Mouse (Mus musculus): ENCODE data around the gene Tex36.

Gene Tex36

DNA sequence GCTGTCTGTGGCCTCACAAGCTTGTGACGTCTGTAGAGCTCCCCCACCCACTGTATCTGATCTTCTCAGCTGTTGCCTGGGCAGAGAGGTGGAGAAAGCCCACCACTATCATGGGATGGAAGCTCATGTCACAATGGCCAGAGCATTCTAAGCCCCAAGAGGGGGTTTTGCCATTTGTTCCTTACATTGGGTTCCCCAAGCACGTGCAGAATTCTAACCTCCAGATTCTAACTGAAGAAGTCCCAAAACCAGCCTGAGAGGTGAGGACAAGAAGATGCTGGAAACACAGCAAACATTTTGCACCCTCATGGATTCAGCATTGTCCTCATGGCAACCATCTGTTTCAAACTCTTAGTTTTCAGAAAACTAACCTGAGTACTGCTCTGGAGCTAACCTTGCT, at the start of gene Tex36:
TSS of gene Tex36 (minus strand) at position 101 of the 400 bp plus-strand sequence.
- in situ Hi-C loops (cut with MboI; ENCODE audit: low pct_unique_long_range_greater_than_20kb in 1 of 2, low sequenced_read_pairs in 2 of 2, unreplicated experiment in 1 of 2): no loop called here

DNA sequence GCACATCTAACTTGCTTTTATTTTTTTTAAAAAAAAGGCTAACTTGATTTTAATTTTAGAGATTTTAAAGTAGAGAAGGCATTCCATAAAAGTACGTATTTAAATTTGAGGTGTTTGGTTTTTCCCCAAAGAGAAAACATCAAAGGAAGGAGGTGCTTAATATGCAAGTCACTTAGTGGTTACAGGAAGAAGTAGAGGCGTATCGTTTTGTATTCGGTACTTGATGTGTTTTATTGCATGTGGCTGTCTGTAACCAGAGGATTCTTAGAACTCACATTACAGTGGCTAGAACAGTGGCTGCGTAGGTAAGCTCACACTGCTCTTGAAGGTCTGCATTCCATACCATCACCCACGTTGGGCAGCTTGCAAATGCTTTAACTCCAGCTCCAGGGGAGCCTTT, 43.8 kb upstream of the Tex36 start:
- in situ Hi-C loops (cut with MboI; ENCODE audit: low pct_unique_long_range_greater_than_20kb in 1 of 2, low sequenced_read_pairs in 2 of 2, unreplicated experiment in 1 of 2): no loop called here

DNA sequence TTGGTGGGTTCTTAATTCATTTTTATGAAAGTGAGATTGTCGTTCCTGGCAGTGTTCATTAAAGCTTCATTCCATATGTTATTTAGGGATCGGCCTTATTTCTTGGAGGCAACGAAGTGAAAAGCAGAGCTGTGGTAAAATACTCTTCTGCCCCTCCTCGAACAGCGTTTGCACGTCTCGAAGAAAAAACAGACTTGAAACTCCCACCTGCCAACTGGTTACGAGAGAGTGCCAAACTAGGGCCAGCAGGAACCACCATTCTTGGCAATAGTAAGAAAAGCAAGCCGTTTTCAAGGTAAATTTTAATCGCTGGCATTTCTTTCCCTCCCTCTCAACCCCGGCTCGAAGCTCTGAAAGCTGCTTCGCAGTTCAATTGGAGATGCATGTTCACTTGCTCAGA, 36.9 kb upstream of the Tex36 start:
- in situ Hi-C loops (cut with MboI; ENCODE audit: low pct_unique_long_range_greater_than_20kb in 1 of 2, low sequenced_read_pairs in 2 of 2, unreplicated experiment in 1 of 2): loop anchor here in 1 of 2 experiments (10.0 kb wide), 1 partner anchor 134 kb away; no protein-coding TSS in a partner anchor

DNA sequence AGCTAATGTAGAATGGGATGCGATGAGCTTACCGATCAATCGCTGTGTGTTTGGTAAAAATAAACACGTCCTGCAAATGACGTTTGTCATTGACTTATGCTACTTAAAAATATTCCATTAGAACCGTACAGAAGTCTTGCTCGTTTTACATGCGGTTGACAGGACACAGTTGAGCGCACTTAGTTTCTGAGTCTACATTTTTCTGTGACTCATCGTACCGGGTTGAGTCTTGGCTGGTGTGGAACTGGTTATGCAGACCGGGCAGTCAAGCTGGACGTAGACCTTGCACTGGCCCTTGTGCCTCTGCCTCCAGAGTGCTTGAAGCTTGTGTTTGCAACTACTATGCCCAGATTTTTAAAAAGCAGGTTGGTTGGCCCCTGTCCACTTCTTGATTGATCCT, 36.3 kb upstream of the Tex36 start:
- in situ Hi-C loops (cut with MboI; ENCODE audit: low pct_unique_long_range_greater_than_20kb in 1 of 2, low sequenced_read_pairs in 2 of 2, unreplicated experiment in 1 of 2): loop anchor here in 1 of 2 experiments (10.0 kb wide), 1 partner anchor 134 kb away; no protein-coding TSS in a partner anchor

DNA sequence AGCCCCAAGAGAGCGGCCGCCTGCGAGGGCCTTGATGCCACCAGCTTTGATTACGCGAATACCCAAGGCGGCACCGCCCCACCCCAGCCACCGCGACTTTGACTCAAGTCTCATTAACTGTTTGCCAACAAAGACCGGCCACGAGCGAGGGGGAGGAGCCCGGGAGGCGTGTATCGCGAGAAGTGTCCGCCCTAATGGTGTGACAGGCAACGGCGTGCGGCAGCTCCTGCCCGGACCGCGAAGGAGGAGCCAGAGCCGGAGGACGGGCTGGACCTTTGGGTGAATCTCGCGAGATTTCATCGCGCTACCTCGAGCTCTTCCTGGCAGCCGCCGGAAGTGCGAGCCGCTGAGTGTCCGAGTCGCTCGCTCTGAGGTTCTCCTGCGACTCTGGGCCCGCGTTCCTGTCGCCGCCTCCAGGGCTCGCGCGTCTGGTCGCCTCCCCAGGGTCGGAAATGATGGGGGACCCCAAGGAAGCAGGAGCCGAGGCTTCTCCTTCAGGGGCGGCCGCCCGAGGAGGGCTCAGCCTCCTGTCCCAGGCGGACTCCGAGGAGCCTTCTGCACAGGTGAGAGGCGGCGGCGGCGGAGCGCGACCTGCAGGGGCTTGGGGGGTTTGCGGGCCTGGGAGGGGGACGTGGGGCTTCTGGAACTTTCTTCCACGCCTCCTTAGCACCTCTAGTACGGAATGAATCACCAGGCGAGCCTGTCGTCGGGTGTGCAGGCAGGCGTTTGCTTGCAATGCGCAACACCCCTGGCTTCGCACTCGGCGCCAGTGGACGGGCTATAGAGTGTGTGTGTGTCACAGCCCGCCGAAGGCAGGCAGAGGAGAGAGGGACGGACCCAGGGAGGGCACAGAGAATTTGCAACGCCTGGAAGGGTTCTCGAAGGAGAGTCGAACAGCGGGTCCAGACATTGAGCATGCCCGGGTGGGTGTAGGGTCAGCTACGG, 35.7 kb upstream of the Tex36 start, which contains the start of gene Edrf1:
TSS of gene Edrf1 (plus strand) at position 183 of the 945 bp plus-strand sequence.
- in situ Hi-C loops (cut with MboI; ENCODE audit: low pct_unique_long_range_greater_than_20kb in 1 of 2, low sequenced_read_pairs in 2 of 2, unreplicated experiment in 1 of 2): loop anchor here in 1 of 2 experiments (10.0 kb wide), 1 partner anchor 133 kb away; no protein-coding TSS in a partner anchor

DNA sequence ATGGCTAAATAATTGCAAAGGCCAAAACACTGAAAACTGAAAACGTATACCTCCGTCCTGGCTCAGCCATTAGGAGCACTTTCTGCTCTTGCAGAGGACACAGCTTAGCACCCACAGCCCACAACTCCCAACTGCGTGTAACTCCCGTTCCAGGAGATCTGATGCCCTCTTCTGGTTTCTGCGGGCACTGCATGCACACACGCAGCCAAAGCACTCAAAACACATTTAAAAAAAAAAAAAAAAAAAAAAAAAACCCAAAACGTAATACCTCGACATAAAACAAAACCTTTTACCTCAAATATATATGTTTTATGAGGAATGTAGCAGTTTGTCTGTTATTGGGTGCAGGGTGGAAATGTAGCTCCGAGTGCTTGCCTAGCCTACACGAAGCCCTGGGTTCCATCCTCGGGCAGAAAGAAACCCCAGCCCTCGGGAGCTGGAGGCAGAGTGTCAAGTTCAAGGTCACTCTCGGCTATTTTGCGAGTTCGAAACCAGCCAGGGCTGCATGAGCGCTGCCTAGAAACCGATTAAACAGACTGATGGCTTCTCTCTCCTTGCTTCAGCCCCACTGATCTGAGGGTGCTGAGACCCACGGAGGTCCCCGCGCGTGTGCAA, 34.9 kb upstream of the Tex36 start:
- in situ Hi-C loops (cut with MboI; ENCODE audit: low pct_unique_long_range_greater_than_20kb in 1 of 2, low sequenced_read_pairs in 2 of 2, unreplicated experiment in 1 of 2): loop anchor here in 1 of 2 experiments (10.0 kb wide), 1 partner anchor 132 kb away; no protein-coding TSS in a partner anchor

DNA sequence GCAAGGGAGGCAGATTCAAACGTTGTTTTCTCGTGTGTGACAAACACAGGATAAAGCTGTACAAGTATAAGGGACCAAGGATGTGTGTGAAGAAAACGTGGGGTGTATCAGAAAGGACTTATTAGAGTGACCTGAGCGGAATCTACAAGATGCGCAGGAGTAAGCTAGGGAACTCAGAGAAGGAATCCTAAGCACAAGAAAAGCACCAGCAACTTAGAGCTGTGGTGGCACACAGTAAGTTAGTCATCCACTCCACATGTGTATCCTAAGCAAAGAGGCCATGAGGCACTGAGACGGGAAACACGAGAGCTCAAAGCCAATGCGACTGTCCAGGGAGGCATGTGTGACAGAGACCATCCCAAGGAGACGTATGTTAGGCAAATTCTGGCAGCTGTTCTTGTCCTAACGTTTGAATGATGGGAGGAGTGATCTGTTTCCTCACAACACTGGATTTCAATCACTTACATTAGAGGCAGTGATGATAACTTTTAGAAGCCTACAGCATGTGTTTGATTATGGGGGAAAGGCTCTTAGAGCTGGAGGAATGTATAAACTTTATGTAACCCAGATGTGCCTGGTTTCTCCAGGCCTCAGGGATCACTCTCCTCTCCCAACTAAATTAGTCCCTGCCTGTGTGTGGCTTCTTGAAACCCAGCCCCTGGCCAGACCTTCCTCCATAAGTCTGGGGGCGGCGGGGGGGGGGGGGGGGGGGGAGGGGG, 33.1 kb upstream of the Tex36 start:
- in situ Hi-C loops (cut with MboI; ENCODE audit: low pct_unique_long_range_greater_than_20kb in 1 of 2, low sequenced_read_pairs in 2 of 2, unreplicated experiment in 1 of 2): loop anchor here in 1 of 2 experiments (10.0 kb wide), 1 partner anchor 130 kb away; no protein-coding TSS in a partner anchor

DNA sequence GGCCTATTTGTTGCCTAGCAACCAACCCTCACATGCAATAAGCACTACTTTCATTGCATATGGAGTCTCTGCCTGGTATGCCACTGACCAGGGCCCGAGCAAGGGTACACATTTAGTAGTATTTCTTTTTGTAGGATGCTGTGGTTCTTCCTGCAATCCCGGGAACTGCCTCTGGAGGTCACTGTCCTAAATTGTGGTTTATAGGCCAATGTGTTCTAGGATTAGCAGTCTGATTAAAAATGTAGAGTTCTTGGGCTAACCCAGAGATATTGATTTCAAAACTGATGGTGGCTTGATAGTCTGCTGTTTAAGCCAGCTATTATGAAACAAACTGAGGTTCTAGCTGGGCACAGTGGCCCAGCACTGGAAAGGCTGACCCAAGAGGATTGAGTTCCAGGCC, 30.5 kb upstream of the Tex36 start:
- in situ Hi-C loops (cut with MboI; ENCODE audit: low pct_unique_long_range_greater_than_20kb in 1 of 2, low sequenced_read_pairs in 2 of 2, unreplicated experiment in 1 of 2): loop anchor here in 1 of 2 experiments (10.0 kb wide), 1 partner anchor 128 kb away; no protein-coding TSS in a partner anchor

DNA sequence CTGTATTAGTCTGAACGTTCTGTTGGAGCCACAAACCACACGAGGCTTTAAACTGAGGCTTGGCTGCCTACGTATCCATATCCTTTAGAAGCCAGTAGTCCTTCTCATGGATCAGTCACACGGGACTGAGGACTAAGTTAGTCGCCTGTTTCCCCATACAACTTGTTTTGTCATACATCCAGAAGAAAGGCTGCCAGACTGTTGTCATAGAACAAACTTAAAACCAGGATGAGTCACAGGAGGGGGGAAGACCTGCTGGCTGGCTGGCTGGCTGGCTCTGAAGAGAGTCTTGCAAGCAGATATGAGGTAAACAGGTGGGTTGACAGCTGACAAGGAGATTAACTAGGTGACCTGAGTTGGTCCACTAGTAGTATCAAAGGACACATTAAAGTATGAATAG, 28.9 kb upstream of the Tex36 start:
- in situ Hi-C loops (cut with MboI; ENCODE audit: low pct_unique_long_range_greater_than_20kb in 1 of 2, low sequenced_read_pairs in 2 of 2, unreplicated experiment in 1 of 2): loop anchor here in 1 of 2 experiments (10.0 kb wide), 1 partner anchor 126 kb away; no protein-coding TSS in a partner anchor

DNA sequence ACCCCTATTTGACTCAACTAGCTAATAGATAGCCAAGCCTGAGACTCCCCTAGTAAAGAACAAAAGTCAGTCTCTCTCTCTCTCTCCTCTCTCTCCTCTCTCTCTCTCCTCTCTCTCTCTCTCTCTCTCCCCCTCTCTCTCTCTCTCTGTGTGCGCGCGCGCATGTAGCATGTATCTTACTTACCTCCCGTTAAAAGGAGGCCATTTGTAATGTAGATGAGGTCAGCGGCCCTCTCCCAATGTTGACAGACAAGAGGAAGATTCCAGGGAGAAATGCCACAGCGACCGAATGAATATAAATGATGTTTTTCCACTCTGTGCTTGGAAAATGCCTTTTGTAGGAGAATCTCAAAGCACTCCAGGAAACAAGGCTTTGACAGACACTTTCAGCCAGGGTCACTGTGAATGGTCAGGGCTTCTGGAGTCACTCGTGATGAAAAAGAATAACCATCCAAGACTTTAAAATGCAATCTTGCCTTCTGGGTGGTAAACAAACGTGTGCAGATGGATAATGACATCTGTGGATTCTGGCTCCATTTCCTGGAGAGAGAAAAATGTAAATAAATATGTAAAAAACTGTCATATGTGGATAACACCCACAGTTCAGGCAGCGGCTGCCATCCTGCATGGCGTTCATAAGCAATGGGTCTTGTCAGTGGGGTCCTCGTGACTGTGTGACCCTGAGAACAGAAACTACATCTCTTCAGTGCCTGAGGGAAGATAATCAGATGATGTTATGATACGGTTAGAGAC, 25.4 kb upstream of the Tex36 start:
- in situ Hi-C loops (cut with MboI; ENCODE audit: low pct_unique_long_range_greater_than_20kb in 1 of 2, low sequenced_read_pairs in 2 of 2, unreplicated experiment in 1 of 2): no loop called here

DNA sequence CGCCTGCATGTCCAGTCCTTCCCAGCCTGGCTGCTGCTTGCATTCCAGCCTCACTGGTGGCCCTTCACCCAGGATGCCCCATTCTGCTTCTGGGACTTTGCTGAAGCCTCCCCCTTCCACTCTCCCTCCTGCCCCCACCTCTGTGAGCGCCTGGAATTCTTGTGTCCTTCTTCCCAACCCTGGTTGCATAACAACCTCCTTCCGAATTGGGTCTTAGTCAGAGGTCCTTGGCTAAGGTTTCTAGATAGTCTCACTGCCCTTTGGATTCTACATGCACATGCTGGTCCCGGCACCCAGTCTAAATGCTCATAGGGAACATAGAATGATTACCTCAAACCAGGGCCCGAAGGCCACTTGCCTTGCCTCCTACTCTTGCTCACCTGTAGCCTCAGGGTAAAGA, 21.3 kb upstream of the Tex36 start:
- in situ Hi-C loops (cut with MboI; ENCODE audit: low pct_unique_long_range_greater_than_20kb in 1 of 2, low sequenced_read_pairs in 2 of 2, unreplicated experiment in 1 of 2): no loop called here

DNA sequence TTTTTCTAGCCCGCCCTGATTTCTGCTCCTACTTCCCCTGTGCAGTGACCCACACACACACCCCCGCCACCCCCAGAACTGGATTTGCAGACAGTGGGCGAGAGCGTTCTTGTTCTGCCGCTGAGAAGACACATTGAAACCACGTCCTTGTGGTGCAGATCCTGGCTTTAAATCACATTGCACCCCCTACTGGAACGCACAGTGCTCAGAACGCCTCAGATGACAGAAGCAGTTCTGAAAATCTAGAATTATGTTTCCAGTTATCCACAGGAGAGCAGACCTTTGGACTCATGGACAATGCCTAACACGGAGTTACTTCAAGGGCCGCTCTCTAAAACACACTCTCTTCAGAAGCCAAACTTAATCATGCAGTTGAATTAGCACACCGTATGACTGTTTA, 18.8 kb upstream of the Tex36 start:
- in situ Hi-C loops (cut with MboI; ENCODE audit: low pct_unique_long_range_greater_than_20kb in 1 of 2, low sequenced_read_pairs in 2 of 2, unreplicated experiment in 1 of 2): no loop called here

DNA sequence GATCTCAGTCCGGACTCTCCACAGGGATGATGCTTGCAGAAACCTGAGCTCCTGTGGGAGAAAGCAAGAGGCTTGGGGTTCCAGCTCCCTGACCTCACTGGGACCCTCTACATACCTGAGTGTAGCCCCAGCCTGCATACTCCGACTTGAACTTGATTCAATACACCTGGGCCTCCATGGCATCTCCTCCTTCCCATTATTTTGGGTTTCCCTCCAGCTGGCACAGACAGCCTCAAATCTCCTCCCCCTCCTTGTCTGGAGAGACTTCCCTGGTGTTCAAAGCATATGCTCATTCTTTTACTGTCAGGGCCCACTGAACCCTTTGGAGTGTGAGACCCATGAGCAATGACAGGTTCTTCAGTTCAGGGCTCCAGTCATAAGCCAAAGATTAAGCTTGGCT, 11.0 kb upstream of the Tex36 start:
- in situ Hi-C loops (cut with MboI; ENCODE audit: low pct_unique_long_range_greater_than_20kb in 1 of 2, low sequenced_read_pairs in 2 of 2, unreplicated experiment in 1 of 2): no loop called here

DNA sequence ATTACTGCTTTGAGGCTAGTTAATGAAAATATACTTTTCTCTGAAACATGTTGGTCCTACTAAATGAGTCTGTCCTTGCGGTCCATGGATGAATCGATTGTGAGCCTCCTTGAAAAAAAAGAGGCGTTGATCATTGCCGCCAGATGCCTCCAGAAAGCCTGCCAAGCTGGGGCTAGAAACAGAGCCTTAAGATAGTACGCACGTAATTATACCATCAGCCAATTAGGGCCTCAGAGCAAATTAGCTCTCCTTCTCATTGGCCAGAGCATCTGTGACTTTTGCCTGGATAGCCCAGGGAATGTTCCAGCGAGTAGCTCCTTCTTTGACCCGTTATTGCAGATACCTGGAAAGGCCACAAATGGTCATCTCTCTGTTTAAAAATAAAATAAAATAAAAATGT, 7.6 kb upstream of the Tex36 start:
- in situ Hi-C loops (cut with MboI; ENCODE audit: low pct_unique_long_range_greater_than_20kb in 1 of 2, low sequenced_read_pairs in 2 of 2, unreplicated experiment in 1 of 2): no loop called here

DNA sequence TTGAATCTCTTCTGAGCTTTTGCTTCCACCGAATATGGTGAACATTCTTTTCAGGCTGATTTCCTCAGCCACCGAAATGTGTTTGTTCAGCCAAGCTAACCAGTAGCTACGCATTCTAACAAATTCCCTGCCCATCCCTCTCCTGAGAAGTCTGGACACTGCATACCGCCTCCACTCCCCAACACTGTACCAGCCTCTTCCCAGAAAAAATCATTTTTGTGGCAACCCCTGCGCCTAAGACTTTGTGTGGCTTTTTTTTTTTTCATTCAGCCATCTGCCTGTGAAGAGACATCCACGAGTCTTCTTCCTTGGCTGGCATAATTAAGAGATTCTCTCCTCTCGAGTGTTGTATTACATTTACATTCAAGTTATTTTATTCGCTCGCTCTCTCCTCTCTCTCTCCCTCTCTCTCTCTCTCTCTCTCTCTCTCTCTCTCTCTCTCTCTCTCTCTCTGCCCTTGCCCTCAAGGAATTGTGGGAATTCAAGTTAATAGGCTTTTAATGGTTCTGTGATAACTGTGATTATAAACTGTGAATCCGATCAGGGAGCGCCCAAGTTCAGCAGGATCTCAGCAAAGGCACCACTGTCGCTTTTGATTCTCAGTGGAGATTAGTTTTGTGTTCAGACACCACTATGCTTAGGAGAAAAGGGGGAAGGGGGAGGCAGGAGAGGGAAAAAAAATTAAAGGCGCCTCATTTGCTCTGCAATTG, 6.8 kb upstream of the Tex36 start:
- in situ Hi-C loops (cut with MboI; ENCODE audit: low pct_unique_long_range_greater_than_20kb in 1 of 2, low sequenced_read_pairs in 2 of 2, unreplicated experiment in 1 of 2): no loop called here

DNA sequence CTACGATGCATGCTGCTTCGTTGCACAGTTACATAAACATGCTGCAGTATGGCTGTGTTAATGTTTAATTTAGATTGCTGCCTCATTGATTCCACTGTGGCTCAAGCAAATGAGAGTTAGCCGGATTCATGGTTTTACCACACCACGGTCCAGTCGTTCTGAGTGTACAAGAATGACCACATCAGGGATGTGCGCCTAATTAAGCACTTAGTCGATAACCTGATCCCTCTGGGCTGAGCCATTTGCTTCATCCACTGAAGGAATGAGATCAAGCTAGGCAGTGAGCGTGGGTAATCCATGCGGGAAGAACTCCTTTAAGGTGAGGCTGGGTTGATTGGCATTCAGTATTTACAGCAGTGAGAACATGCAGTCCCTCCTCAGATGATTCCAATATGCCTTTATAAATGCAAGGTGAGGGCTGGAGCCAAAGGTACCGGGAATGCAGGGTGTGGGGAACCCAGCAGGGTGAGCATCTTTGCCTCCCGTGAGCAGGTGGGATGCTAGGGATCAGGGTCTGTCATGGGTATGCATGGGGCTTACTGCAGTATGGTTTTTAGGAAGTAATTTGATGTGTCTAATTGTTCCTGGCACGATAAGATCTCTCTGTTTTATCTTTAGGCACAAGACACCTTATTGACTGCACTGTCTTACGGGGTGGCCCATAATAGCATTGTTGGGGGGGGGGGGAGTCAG, 6.1 kb upstream of the Tex36 start:
- in situ Hi-C loops (cut with MboI; ENCODE audit: low pct_unique_long_range_greater_than_20kb in 1 of 2, low sequenced_read_pairs in 2 of 2, unreplicated experiment in 1 of 2): no loop called here

DNA sequence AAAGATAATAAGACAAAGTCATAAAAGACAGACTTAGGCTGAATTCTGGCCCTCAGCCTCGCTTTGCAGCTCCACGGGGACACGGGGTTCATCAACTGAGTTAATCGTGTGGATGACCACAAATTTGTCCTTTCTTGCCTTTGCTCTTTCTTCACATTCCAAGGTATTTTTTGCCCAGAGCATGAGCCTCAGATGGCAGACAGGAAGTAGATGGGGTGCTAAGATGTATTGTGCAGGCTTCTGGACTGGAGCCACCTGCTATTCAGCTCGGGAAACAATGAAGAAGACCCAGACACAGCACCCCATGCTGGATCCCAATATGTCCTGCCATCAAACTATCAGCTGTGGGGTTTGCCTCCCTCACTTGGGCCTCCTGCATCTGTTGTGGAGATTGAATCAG, 5.4 kb upstream of the Tex36 start:
- in situ Hi-C loops (cut with MboI; ENCODE audit: low pct_unique_long_range_greater_than_20kb in 1 of 2, low sequenced_read_pairs in 2 of 2, unreplicated experiment in 1 of 2): no loop called here
